Mouse (Mus musculus): ENCODE measurements around the gene Tifa. TPM values are rescaled to one million over a fixed set of nuclear protein-coding genes. Genes with fewer than 3 reads are reported as not detected.

The Tifa gene
- total and polyA plus RNA-seq, 3 experiments: 1.4 to 3.2 (median 2.8) TPM

DNA sequence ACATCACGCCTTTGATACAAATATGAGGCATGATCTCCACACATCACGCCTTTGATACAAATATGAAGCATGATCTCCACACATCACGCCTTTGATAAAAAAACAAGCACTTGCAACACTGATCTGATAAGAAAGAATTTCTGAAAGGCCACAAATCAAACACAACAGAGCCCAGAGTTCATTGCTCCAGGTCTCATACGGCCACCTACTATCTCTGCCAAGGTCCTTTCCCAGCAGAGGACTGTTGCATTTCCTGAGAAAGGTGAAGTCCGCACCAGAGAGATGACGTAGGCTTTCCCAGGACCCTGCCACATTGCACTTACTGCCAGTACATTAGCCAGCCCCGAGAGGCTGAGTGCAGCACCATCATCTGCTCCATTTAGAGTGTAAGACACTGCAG lies 19.5 kb downstream of the Tifa start:
- no peaks in the 10 kb centered on the region for H3K9me3 ChIP-seq (replicated peaks; ENCODE audit: low read length)
- no peaks in the 10 kb centered on the region for H3K4me1 ChIP-seq (ENCODE audit: control insufficient read depth in 1 of 2, insufficient read depth in 2 of 2)
- no peak overlapping the region for H3K27ac ChIP-seq (ENCODE audit: insufficient read depth, low read depth)
- no peak overlapping the region for H3K9ac ChIP-seq (ENCODE audit: insufficient read depth, low read depth)
- TF ChIP-seq NELFE (IDR thresholded peaks at IDR 0.05; ENCODE audit: low read depth, low read length) (no peak), BHLHE40 (IDR thresholded peaks at IDR 0.05; ENCODE audit: low read depth, low read length) (no peak), ZC3H11A (IDR thresholded peaks at IDR 0.05; ENCODE audit: low read depth, low read length) (no peak)
- no peak overlapping the region for H3K4me3 ChIP-seq (replicated peaks in 1 of 3; ENCODE audit: low read depth in 2 of 3, low read length in 2 of 3, poor library complexity in 1 of 3)
- DNase-seq (ENCODE audit: extremely low read depth): no peak
- no peaks in the 10 kb centered on the region for H3K27me3 ChIP-seq (replicated peaks)
- no peak overlapping the region for H3K4me2 ChIP-seq (ENCODE audit: insufficient read depth, low read depth, poor library complexity, severe bottlenecking)
- peaks cover 44 to 75% of the 10 kb centered on the region in 2 experiments for H3K36me3 ChIP-seq (replicated peaks in 1 of 2; ENCODE audit: control insufficient read depth in 1 of 2, insufficient read depth in 1 of 2, low read length in 1 of 2)
- dilution Hi-C loops (cut with MboI; ENCODE audit: extremely low pct_ligation_motif_present, extremely low pct_unique_long_range_greater_than_20kb, low sequenced_read_pairs) (no loop called here), in situ Hi-C loops (cut with MboI; ENCODE audit: low pct_ligation_motif_present, low pct_unique_long_range_greater_than_20kb, low sequenced_read_pairs) (no loop called here)
- H3K79me2 ChIP-seq (replicated peaks; ENCODE audit: control insufficient read depth, extremely low read depth, insufficient read depth, poor library complexity, severe bottlenecking): no peaks in the 10 kb centered on the region

DNA sequence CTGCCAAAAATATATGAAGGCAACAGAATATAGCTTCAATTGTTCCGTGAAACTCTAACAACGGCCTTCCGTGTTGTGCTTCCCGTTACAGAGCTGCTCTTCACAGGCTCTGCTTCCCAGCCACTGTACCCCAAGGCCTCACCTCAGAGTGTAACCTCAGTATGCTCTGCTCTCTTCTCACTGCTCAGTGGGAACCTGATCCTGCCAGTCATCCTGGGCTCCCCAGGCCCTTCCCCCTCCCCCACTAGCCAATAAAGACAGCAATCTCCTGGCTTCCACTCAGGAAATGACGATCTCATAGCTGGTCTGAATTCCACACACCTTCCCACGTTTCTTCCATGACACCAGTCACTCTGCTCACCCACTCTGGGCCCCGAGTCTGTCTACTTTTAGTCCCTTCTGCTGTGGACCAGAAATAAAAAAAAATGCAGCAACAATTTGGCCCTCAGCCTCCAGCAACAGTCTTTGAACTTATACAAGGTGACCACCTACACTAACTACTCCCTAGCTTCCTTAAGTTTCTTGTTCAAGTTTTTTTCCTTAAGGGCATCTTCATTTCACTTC lies 27.6 kb downstream of the Tifa start:
- Histone ChIP-seq H3K79me2 (replicated peaks; ENCODE audit: control insufficient read depth, extremely low read depth, insufficient read depth, poor library complexity, severe bottlenecking) (no peaks in the 10 kb centered on the region), H3K9me3 (replicated peaks; ENCODE audit: low read length) (no peaks in the 10 kb centered on the region), H3K9ac (ENCODE audit: insufficient read depth, low read depth) (no peak overlapping the region), H3K4me1 (ENCODE audit: control insufficient read depth in 1 of 2, insufficient read depth in 2 of 2) (no peaks in the 10 kb centered on the region), H3K36me3 (replicated peaks in 1 of 2; ENCODE audit: control insufficient read depth in 1 of 2, insufficient read depth in 1 of 2, low read length in 1 of 2) (peaks cover 24 to 76% of the 10 kb centered on the region in 2 experiments), H3K4me2 (ENCODE audit: insufficient read depth, low read depth, poor library complexity, severe bottlenecking) (no peak overlapping the region), H3K27me3 (replicated peaks) (no peaks in the 10 kb centered on the region), H3K27ac (ENCODE audit: insufficient read depth, low read depth) (no peak overlapping the region), H3K4me3 (replicated peaks in 1 of 3; ENCODE audit: low read depth in 2 of 3, low read length in 2 of 3, poor library complexity in 1 of 3) (no peak overlapping the region)
- in situ Hi-C loops (cut with MboI; ENCODE audit: low pct_ligation_motif_present, low pct_unique_long_range_greater_than_20kb, low sequenced_read_pairs): no loop called here
- dilution Hi-C loops (cut with MboI; ENCODE audit: extremely low pct_ligation_motif_present, extremely low pct_unique_long_range_greater_than_20kb, low sequenced_read_pairs): no loop called here
- no peak for DNase-seq (ENCODE audit: extremely low read depth)
- TF ChIP-seq HCFC1 (IDR thresholded peaks at IDR 0.05; ENCODE audit: low read depth, low read length) (no peak), SIN3A (IDR thresholded peaks at IDR 0.05; ENCODE audit: low read length) (no peak), POLR2AphosphoS2 (IDR thresholded peaks at IDR 0.05; ENCODE audit: low read depth, low read length) (no peak), TBP (conservative IDR thresholded peaks at IDR 0.05; ENCODE audit: low read depth, low read length) (no peak), MAFK (IDR thresholded peaks at IDR 0.05; ENCODE audit: insufficient replicate concordance, low read length) (no peak), ETS1 (conservative IDR thresholded peaks at IDR 0.05; ENCODE audit: low read depth, low read length) (no peak), NELFE (IDR thresholded peaks at IDR 0.05; ENCODE audit: low read depth, low read length) (no peak), ZC3H11A (IDR thresholded peaks at IDR 0.05; ENCODE audit: low read depth, low read length) (no peak), E2F4 (IDR thresholded peaks at IDR 0.05; ENCODE audit: insufficient replicate concordance, low read depth, low read length) (no peak), POLR2A (IDR thresholded peaks at IDR 0.05; ENCODE audit: low read depth, low read length) (no peak), PAX5 (IDR thresholded peaks at IDR 0.05; ENCODE audit: low read length) (no peak), ZKSCAN1 (IDR thresholded peaks at IDR 0.05; ENCODE audit: borderline replicate concordance, low read depth, low read length) (no peak), RCOR1 (conservative IDR thresholded peaks at IDR 0.05; ENCODE audit: low read depth, low read length) (no peak), CTCF (conservative IDR thresholded peaks at IDR 0.05 in 1 of 2, IDR thresholded peaks at IDR 0.05 in 1 of 2; ENCODE audit: low read depth in 2 of 2, low read length in 2 of 2) (no peak)

All from CH12.LX (cell line).